Mouse (Mus musculus): ENCODE data around the gene Akr1c19.

- TF ChIP-seq POLR2A (IDR thresholded peaks at IDR 0.05; ENCODE audit: borderline replicate concordance, control insufficient read depth, low read depth, low read length) (no peak), CTCF (IDR thresholded peaks at IDR 0.05; ENCODE audit: control insufficient read depth, insufficient read depth, low read length) (no peak)
These were observed 36.0 kb upstream of the Akr1c19 start for GRCm38 (mm10) chr13:4192511-4192910.

All from bone marrow, adult 2 months (tissue).